In genomic region chr7:96383686-96384528, GRCm38 (mm10) we compare ENCODE assay signal across 10 mouse cellular contexts.
DNase-seq lines count a peak whose midpoint lies in the region; ATAC-seq lines count a peak whose summit lies in the region.
"Had no signal": no experiment of that assay in that cellular context is flagged by ENCODE, and none has a peak within 500 bp of the region (broad histone marks: within the 10 kb centered on the region; RNA-seq: fewer than 3 reads in every experiment).

No protein-coding gene starts in this region.

- no peaks in the 10 kb centered on the region for H3K9me3 ChIP-seq in hindbrain, embryonic 11.5 days (ENCODE audit: control insufficient read depth, low read length)
- no peaks in the 10 kb centered on the region for H3K9me3 ChIP-seq in midbrain, embryonic 12.5 days

- no peak overlapping the region for H3K4me2 ChIP-seq in hindbrain, embryonic 11.5 days (replicated peaks; ENCODE audit: low read depth, low read length)
- no peak overlapping the region for H3K4me2 ChIP-seq in midbrain, embryonic 12.5 days (replicated peaks)
- H3K4me2 ChIP-seq: lung, embryonic 14.5 days had no signal

- H3K4me1 ChIP-seq in hindbrain, embryonic 11.5 days (replicated peaks; ENCODE audit: control insufficient read depth, insufficient read depth, low read length) = 0 out of 2 replicates have a peak, but pooled peaks cover 3% of the 10 kb centered on the region
- peaks cover 21% of the 10 kb centered on the region for H3K4me1 ChIP-seq in midbrain, embryonic 12.5 days

- no peak overlapping the region for H3K4me3 ChIP-seq in hindbrain, embryonic 11.5 days (ENCODE audit: low read depth, low read length)
- H3K4me3 ChIP-seq in midbrain, embryonic 12.5 days = no peak overlapping the region

- H3K36me3 ChIP-seq in hindbrain, embryonic 11.5 days (ENCODE audit: control insufficient read depth, insufficient read depth, low read length) = no peaks in the 10 kb centered on the region
- no peaks in the 10 kb centered on the region for H3K36me3 ChIP-seq in midbrain, embryonic 12.5 days

- H3K27me3 ChIP-seq in hindbrain, embryonic 11.5 days (ENCODE audit: control insufficient read depth, insufficient read depth, low read length) = no peaks in the 10 kb centered on the region
- no peaks in the 10 kb centered on the region for H3K27me3 ChIP-seq in midbrain, embryonic 12.5 days

- peak; percentile 76 for DNase-seq in Muller cell, postnatal 12 days (ENCODE audit: inconsistent ontology term)
- DNase-seq in brain, adult 2 months (ENCODE audit: low read depth, low spot score) = peak; percentile 83
- DNase-seq in hindbrain, embryonic 11.5 days (ENCODE audit: low spot score) = peak; percentile 42
- no peak for DNase-seq in thymus, postnatal 4 days
- no peak for DNase-seq in lung, postnatal 25 days (ENCODE audit: low spot score)
- no peak for DNase-seq in liver
- DNase-seq: adrenal gland, adult 2 months; heart, postnatal 4 days; lung, embryonic 14.5 days had no signal

- peak; percentile 77 for ATAC-seq in hindbrain, embryonic 11.5 days (ENCODE audit: low FRiP score)
- peak; percentile 83 for ATAC-seq in midbrain, embryonic 12.5 days (ENCODE audit: low FRiP score, low read depth)

- 13% methylated on average over 6 of the region's 6 CpGs for WGBS in hindbrain, embryonic 11.5 days
- 18% methylated on average over 6 of the region's 6 CpGs for WGBS in midbrain, embryonic 12.5 days

- H3K27ac ChIP-seq in hindbrain, embryonic 11.5 days (ENCODE audit: low read depth, low read length) = no peak overlapping the region
- peak overlapping the region; percentile 66 for H3K27ac ChIP-seq in midbrain, embryonic 12.5 days (replicated peaks)

- H3K9ac ChIP-seq in hindbrain, embryonic 11.5 days (ENCODE audit: low read depth, low read length) = no peak overlapping the region
- H3K9ac ChIP-seq in midbrain, embryonic 12.5 days (replicated peaks) = no peak overlapping the region; the same call in 1 of the 2 replicates
- H3K9ac ChIP-seq: lung, embryonic 14.5 days had no signal

Comparison
In these comparisons a context has a peak if more than half of its experiments do, and no peak if none do; other contexts are left out.
1. DNase-seq: peak in Muller cell, postnatal 12 days (single experiment), brain, adult 2 months (single experiment) and hindbrain, embryonic 11.5 days (single experiment); none in thymus, postnatal 4 days (single experiment), lung, postnatal 25 days (single experiment) and liver (single experiment).